Mouse (Mus musculus): ENCODE measurements around the gene Klhl21.

Klhl21 gene

DNA sequence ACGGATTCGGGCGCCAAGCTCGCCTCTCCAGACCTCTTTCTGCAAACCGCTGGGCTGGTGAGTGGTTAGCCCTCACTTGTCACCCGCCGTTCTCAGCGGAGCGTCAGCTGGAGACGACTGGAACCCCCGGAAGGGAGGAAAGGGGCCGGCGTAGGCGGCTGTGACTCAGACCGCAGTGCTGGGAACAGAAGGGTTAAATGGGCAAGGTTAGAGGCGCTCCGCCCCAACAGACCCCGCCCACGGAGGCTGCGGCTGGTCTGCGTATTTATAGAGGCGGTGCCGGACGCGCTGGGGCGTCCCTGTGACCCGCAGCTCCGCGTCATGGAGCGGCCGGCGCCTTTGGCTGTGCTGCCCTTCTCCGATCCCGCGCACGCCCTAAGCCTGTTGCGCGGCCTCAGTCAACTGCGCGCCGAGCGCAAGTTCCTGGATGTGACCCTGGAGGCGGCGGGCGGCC lies at the start of gene Klhl21:
Gene Klhl21 (plus strand): TSS at position 182 of the 454 bp plus-strand sequence.
- DNase-seq (ENCODE audit: low spot score in 2 of 2): peak; percentile 79 to 82

GRCm38 (mm10) chr4:151959849-151960512 lies 48.6 kb upstream of the Klhl21 start:
- DNase-seq (ENCODE audit: low spot score in 2 of 2): no peak

- no peak for DNase-seq (ENCODE audit: low spot score in 2 of 2)
Measured at GRCm38 (mm10) chr4:151960513-151960854, 48.1 kb upstream of the Klhl21 start.

- DNase-seq (ENCODE audit: low spot score in 2 of 2): no peak
Measured at GRCm38 (mm10) chr4:151962817-151963216, 45.8 kb upstream of the Klhl21 start.

DNA sequence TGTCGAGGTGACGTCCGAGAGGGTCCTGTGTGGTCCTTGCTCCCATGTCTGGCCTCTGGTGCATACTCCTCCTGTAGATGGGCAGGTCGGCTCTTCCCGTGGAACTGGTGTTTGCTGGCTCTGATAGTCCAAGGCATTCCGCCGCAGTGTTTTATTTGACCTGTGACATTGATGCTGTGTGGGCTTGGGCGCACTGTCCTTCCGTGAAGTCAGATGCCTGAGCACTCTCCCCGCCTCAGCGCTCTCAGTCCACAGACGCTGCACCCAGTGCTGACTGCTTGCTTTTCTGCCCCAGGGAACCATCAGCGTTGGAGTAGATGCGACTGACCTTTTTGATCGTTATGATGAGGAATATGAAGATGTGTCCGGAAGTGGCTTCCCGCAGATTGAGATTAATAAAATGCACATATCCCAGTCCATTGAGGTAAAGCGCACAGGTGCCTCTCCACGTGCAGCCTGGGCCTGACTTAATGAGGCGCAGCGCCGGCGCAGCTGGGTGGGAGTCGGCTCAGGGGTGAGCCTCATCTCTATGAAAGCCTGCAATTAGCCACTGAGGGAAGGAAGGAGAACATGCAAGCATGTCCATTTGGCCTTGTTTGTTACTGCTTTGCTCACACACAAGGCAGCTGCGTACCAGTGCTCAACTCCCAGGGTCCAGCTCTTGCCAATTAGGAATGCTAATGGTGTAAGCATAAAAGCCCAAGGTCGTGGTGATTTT lies 40.2 kb upstream of the Klhl21 start:
- DNase-seq (ENCODE audit: low spot score in 2 of 2): no peak

DNA sequence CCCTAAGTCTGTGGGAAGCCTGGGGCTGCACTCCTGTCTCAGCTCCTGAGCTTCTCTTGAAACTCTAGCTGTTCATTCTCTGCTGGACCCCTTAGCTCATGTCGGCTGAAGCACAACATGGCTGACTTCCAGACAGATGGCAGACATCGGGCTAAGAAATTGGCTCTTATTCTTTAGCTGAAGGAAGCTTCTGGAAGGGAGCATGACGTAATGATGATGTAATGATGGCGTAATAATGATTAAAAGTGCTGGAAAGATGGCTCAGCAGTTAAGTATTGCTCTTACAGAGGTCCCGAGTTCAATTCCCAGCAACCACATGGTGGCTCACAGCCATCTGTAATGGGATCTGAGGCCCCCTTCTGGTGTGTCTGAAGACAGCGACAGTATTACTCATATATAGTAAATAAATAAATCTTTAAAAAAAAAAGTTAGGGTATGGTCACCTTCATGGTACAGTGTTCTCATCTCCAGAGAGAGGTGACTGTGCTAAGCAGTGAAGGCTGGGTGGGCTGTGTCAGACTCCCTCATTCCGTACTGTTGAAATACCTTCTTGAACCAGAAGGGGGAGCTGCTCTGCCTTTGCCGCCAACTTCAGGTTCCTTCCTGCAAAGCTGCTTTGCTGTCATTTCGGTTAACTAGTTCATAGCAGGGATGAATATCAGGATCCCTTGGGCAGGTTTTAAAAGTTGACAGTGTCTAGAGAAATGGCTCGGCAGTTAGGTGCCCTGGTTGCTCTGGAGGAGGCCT lies 36.2 kb upstream of the Klhl21 start:
- DNase-seq (ENCODE audit: low spot score in 2 of 2): peak in 1 of 2 experiments; percentile 48

GRCm38 (mm10) chr4:151975441-151975840 lies 33.2 kb upstream of the Klhl21 start:
- DNase-seq (ENCODE audit: low spot score in 2 of 2): peak in 1 of 2 experiments; percentile 53

DNA sequence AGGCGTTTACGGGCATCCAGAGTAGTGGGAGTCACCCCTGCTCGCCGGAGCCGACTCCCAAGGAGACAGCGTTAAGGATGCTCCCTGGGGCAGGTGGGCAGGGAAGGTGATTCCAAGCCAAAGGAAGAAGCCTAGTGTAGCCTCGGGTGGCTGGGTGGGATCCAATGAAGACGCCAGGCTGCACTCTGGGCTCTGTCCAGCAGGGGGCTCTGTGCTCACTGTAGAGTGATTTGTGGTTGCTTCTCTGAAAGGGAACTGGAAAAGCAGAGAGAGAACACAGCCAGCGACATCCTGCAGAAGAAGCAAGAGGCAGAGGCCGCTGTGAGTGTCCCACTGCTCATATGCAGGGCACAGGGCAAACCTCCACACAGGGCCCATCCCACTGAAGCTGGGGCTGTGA lies 30.9 kb upstream of the Klhl21 start:
- peak; percentile 64 to 88 for DNase-seq (ENCODE audit: low spot score in 2 of 2)

DNA sequence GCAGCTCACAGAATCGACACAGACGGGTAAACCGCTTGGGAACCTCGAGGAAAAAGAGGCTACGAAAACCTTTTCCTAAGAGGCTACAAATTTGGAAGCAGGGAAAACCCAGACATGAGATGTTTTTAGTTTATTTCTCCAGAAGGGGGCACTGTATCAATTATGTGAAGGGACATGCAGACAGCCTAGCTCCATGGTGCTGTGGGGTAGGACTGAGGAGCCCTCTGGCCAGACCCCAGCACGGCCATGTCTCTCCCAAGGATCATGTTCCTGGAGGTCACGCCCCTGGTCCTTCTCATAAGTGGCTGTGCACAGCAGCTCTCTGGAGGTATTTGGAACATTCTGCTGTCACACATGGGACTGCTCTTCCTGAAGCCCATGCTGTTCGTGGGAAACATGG lies 27.9 kb upstream of the Klhl21 start:
- DNase-seq (ENCODE audit: low spot score in 2 of 2): peak in 1 of 2 experiments; percentile 22

GRCm38 (mm10) chr4:151981363-151981762 lies 27.2 kb upstream of the Klhl21 start:
- DNase-seq (ENCODE audit: low spot score in 2 of 2): peak; percentile 43 to 71

DNA sequence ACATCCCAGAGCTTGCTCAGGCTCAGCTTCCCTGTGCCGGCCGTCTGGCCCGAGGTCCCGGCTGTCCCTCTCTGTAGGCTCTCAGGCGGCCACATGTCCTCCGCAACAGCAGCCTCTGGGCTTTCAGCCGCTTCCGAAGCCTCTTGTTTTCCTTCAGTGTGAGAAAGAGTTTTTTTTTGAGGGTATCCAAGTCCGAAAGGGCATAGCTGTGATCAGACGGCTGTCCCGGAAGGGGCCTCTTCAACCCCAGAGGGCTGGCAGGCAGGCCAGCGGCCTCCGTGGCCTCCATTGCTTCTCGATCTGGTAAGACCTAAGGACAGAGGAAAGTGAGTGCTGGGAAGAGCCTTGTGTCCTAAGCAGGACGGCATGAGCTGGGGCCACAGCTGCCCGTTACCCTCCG lies 25.6 kb upstream of the Klhl21 start:
- no peak for DNase-seq (ENCODE audit: low spot score in 2 of 2)

- DNase-seq (ENCODE audit: low spot score in 2 of 2): no peak
Measured at GRCm38 (mm10) chr4:151983560-151983959, 25.0 kb upstream of the Klhl21 start.

- DNase-seq (ENCODE audit: low spot score in 2 of 2): no peak
Measured at GRCm38 (mm10) chr4:151985886-151986285, 22.7 kb upstream of the Klhl21 start.

DNA sequence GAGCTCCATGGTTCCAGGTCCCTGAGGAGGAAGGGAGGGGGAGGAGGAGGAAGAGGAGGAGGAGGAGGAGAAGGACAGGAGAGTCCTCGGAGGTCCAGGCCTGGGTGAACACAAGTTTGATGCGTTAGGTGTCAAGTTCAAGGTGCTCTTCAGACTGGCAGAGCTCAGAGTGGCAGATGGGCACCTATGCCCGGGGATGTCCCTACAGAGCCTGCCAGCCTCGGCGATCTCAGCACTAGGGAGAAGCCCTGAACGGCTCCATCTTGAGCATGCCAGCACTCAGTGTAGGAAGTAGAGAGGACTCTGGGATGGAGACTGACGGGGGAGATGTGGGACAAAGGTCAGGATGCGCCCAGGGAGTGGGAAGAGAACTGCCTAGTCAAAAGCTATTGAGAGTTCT lies 22.0 kb upstream of the Klhl21 start:
- DNase-seq (ENCODE audit: low spot score in 2 of 2): no peak

DNA sequence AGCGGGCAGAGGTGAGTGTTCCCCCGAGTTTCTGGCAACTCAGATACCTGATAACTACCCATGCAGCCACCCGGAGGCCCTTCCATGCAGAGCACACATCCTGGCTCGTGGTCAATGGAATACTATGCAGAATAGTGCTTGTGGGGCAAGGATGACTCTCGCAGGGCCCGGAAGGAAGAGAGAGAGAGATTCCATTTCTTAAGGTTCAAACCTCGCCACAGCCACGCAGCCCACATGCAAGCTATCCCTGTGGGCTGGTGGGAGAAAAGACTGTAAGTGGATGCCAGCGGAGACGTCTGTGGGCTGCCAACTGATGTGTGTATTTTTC lies 20.6 kb upstream of the Klhl21 start:
- DNase-seq (ENCODE audit: low spot score in 2 of 2): no peak

- peak; percentile 79 to 82 for DNase-seq (ENCODE audit: low spot score in 2 of 2)
Measured at GRCm38 (mm10) chr4:151988342-151989109, 20.1 kb upstream of the Klhl21 start, which contains the start of gene Thap3. Thap3 (minus strand) TSS chr4:151988997.

- DNase-seq (ENCODE audit: low spot score in 2 of 2): no peak
Measured at GRCm38 (mm10) chr4:151989110-151989488, 19.5 kb upstream of the Klhl21 start.

GRCm38 (mm10) chr4:151992091-151992490 lies 16.5 kb upstream of the Klhl21 start:
- no peak for DNase-seq (ENCODE audit: low spot score in 2 of 2)

DNA sequence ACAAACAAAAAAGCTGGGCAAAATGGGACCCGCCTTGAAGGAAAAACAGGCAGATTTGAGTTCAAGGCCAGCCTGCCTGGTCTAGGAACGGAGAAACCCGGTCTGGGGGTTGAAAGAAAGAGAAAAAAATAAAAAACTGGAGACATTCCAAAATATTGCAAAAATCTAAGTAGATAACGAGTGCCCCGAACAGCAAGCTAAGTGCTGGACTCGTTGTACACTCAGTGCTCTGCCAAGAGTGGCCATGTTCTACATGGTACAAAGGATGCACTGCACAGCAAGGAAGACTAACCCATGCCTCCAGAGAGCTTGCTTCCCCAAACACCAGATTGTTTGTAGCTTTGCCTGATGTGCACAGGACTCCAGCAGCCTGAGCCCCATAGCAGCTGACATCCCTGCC lies 15.6 kb upstream of the Klhl21 start:
- DNase-seq (ENCODE audit: low spot score in 2 of 2): no peak

GRCm38 (mm10) chr4:151994228-151995171 lies 14.1 kb upstream of the Klhl21 start:
- peak; percentile 25 to 38 for DNase-seq (ENCODE audit: low spot score in 2 of 2)
